Mouse (Mus musculus) kidney, embryonic 15.5 days (tissue): ENCODE data around the gene Nlrp4c. TPM values are rescaled to one million over a fixed set of nuclear protein-coding genes. Genes with fewer than 3 reads are reported as not detected.
A peak's percentile ranks its signal among the peaks of the same experiment; 100 is the strongest.

ENCODE experiments used
- ATAC-seq: fragments of 200-750 bp; cut with Nextera tagmentation; replicated peaks from 2 replicates; pipeline ENCODE4 v1.8.0; 2017; ENCODE audit warnings: moderate TSS enrichment; ENCODE audit not compliant: low FRiP score
- H3K27ac ChIP-seq: fragments of 300-500 bp; sonication (generic); 2 replicates; pipeline ENCODE4 v1.5.1; 2015; ENCODE audit warnings: mild to moderate bottlenecking, inconsistent platforms
- H3K27me3 ChIP-seq: fragments of 300-500 bp; sonication (generic); 2 replicates; pipeline ENCODE4 v1.6.1; 2015; ENCODE audit warnings: inconsistent platforms
- H3K36me3 ChIP-seq: fragments of 300-500 bp; sonication (generic); 2 replicates; pipeline ENCODE4 v1.6.1; 2015; ENCODE audit warnings: inconsistent platforms
- H3K4me1 ChIP-seq: fragments of 300-500 bp; sonication (generic); 2 replicates; pipeline ENCODE4 v1.6.1; 2015; ENCODE audit warnings: inconsistent platforms
- H3K4me2 ChIP-seq: fragments of 300-500 bp; sonication (generic); 2 replicates; pipeline ENCODE4 v1.6.1; 2015; ENCODE audit warnings: moderate library complexity, mild to moderate bottlenecking, inconsistent platforms
- H3K4me3 ChIP-seq: fragments of 300-500 bp; sonication (generic); replicated peaks from 2 replicates; pipeline ENCODE4 v1.5.1; 2015; ENCODE audit warnings: mild to moderate bottlenecking, inconsistent platforms
- H3K9ac ChIP-seq: fragments of 300-500 bp; sonication (generic); 2 replicates; pipeline ENCODE4 v1.6.1; 2015; ENCODE audit warnings: mild to moderate bottlenecking, inconsistent platforms
- H3K9me3 ChIP-seq: fragments of 300-500 bp; sonication (generic); replicated peaks from 2 replicates; pipeline ENCODE4 v1.6.1; 2016; ENCODE audit warnings: inconsistent platforms
- WGBS: fragments of 180-500 bp; shearing (Covaris S2); methylation state at CpG from one replicate; pipeline ENCODE4 v1.1.7; 2015; ENCODE audit warnings: mixed read lengths; 5-methylcytosine and 5-hydroxymethylcytosine counted together
- polyA plus RNA-seq: library from polyadenylated mRNA; unstranded; fragments of >200 nt; fragmentation: Nextera tagmentation; extraction: Ambion mirVana; gene quantifications from 2 replicates; pipeline ENCODE4 v1.2.1, GENCODE M21; 2015

Gene Nlrp4c
- polyA plus RNA-seq, 1 experiment from 2014 or later: not detected

DNA sequence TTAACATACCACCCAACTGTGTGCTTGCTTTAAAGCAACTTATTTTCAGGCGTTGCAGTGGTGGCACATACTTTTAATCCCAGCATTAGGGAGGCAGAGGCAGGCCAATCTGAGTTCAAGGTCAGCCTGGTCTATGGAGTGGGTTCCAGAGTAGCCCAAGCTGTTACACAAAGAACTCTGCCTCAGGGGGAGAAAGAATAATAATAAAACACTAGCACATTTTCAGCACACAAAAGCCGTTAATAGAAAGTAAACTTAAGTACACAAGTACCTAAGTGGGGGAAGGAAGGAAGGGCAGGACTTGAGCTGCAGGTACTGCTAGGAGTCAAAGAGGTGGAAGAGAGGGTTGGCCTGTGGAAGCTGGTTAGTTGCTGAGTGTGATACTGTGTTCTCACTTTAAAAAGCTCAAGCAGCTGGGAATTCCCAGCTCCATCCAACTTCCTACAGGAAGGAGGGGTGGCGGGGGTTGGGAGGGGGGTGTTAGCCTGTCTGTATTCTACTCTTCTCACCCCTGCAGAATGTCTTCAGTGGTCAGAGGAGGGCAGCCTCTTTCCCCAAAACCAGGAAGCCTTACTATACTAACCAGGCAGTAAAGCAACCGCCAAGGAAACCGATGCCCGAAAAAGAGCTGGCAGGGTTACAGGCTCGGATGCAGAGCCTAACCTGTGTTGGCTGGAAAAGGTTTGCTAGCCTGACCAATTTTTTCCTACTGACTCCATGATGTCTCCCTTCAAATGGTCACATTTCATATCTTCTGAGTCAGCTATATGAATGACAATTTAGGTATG lies 101.4 kb downstream of the Nlrp4c start:
- peak overlapping the region; percentile 48 for H3K27ac ChIP-seq

DNA sequence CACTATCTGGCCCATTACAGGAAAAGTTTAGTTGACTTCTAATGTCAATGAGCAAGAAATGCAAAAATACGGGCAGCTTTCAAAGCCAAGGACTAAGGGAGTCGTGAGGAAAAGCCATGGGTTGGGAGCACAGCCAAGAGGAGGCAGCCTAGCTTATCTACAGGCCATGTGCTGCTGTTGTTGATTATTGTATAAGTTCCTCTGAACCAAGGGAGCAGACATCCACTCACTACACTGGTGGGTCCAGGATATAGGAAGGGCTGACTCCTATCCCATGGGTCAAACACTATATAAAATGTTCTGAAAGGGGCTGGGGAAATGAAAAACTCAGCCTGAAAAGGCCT lies 102.0 kb downstream of the Nlrp4c start:
- peaks cover 3% of the 10 kb centered on the region for H3K36me3 ChIP-seq
- ATAC-seq: no peak
- H3K27ac ChIP-seq: peak overlapping the region; percentile 48; the same call in 1 of the 2 replicates
- no peak overlapping the region for H3K4me2 ChIP-seq
- H3K9me3 ChIP-seq: no peaks in the 10 kb centered on the region
- no peaks in the 10 kb centered on the region for H3K27me3 ChIP-seq
- 56% methylated on average over 2 of the region's 2 CpGs for WGBS
- no peak overlapping the region for H3K4me3 ChIP-seq
- H3K9ac ChIP-seq: no peak overlapping the region
- H3K4me1 ChIP-seq: peaks cover 43% of the 10 kb centered on the region

More for the DNA sequence above, 101.4 kb downstream of the Nlrp4c start:
- 82% methylated on average over 7 of the region's 7 CpGs for WGBS
- H3K9me3 ChIP-seq: no peaks in the 10 kb centered on the region
- peaks cover 9% of the 10 kb centered on the region for H3K36me3 ChIP-seq
- no peak overlapping the region for H3K4me2 ChIP-seq
- no peak overlapping the region for H3K4me3 ChIP-seq
- no peak for ATAC-seq
- H3K27me3 ChIP-seq: no peaks in the 10 kb centered on the region
- H3K9ac ChIP-seq: no peak overlapping the region
- peaks cover 39% of the 10 kb centered on the region for H3K4me1 ChIP-seq

DNA sequence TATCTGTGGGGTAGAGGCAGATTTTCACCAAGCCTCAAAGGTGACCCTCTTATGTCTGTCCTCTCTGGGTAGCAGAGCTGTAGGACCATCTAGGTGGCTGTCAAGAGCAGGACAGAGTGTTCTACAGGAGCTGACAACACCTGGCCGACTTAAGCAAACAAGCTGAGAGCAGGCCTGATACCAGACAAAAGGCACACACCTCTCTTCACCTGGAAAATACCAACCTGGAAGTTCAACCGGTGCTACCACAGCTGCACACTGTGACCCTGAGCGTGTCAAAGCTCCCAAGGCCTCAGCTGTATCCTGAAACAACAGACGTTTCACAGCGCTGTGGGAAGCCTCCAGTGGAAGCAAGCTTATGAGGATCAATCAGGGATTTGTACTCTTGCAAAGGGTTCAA lies 102.7 kb downstream of the Nlrp4c start:
- Histone ChIP-seq H3K4me3 (no peak overlapping the region), H3K4me2 (no peak overlapping the region), H3K9ac (no peak overlapping the region), H3K36me3 (no peaks in the 10 kb centered on the region), H3K27me3 (no peaks in the 10 kb centered on the region), H3K27ac (peak overlapping the region; percentile 18; the same call in 1 of the 2 replicates), H3K9me3 (no peaks in the 10 kb centered on the region), H3K4me1 (peaks cover 47% of the 10 kb centered on the region)
- 73% methylated on average over 5 of the region's 5 CpGs for WGBS
- no peak for ATAC-seq

DNA sequence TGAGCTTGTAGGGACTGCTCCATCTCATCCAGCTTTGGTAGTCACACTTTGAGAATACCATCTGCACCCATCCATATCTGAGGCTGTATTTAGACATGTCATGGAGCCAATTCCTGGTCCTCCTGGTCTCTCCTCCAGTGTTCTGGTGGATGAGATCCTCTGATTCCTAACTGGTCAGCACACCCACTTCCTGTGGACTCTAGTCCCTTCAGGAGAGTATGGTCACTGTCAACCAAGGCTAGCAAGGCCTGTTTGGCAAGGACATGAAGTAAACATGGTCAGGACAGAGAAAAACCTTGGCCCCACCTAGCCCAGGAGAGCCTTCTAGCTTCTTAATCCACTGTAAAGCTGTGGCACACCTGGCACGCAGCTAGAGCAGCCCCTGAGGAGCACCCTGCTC lies 106.3 kb downstream of the Nlrp4c start:
- no peaks in the 10 kb centered on the region for H3K36me3 ChIP-seq
- ATAC-seq: no peak
- peaks cover 54% of the 10 kb centered on the region for H3K4me1 ChIP-seq
- 94% methylated on average over 1 of the region's 1 CpGs for WGBS
- H3K27me3 ChIP-seq: no peaks in the 10 kb centered on the region
- no peak overlapping the region for H3K27ac ChIP-seq
- H3K4me3 ChIP-seq: no peak overlapping the region
- H3K9ac ChIP-seq: no peak overlapping the region
- no peaks in the 10 kb centered on the region for H3K9me3 ChIP-seq
- H3K4me2 ChIP-seq: no peak overlapping the region

DNA sequence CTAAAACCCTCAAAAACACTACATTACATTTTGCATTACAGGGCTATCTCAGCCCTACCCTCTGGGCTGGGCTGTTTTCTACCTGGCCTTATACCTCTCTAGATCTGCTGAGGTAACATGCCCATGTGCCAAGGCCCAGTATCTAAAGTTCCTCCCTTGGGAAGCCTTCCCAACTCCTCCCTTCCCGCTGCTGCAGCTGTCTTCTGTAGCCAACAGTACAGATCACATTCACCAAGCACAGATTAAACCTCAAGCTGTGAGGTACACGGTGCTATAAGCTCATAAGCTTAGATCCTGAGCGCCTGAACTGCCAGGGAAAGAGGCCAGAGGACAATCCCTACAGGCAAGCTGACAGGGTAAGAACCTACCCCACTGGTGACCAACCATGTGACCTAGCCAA lies 107.1 kb downstream of the Nlrp4c start:
- no peak overlapping the region for H3K4me3 ChIP-seq
- no peak overlapping the region for H3K27ac ChIP-seq
- no peaks in the 10 kb centered on the region for H3K36me3 ChIP-seq
- 89% methylated on average over 3 of the region's 3 CpGs for WGBS
- ATAC-seq: no peak
- no peak overlapping the region for H3K9ac ChIP-seq
- no peaks in the 10 kb centered on the region for H3K9me3 ChIP-seq
- H3K27me3 ChIP-seq: no peaks in the 10 kb centered on the region
- H3K4me1 ChIP-seq: peaks cover 54% of the 10 kb centered on the region
- H3K4me2 ChIP-seq: no peak overlapping the region

DNA sequence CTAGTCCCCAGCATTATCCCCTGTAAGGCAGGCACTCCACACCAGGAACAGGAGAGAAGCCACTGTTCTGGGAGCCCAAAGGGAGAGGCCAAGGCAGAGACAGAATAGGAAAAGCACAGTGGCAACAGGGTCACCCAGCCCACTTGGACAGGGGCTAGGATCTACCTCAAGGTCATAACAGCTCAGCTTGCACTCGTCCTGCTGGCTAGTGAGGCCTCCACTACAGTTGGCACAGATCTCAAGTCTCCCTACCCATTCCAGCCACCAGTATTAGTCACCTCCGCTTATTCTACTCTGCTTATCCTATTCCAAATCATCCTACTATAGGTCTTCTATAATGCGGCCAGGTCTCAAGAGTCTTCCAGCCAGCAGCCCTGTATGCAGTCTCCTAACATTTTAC lies 108.2 kb downstream of the Nlrp4c start:
- Histone ChIP-seq H3K36me3 (no peaks in the 10 kb centered on the region), H3K4me1 (peaks cover 52% of the 10 kb centered on the region), H3K4me2 (no peak overlapping the region), H3K9ac (0 out of 2 replicates have a peak overlapping the region, but pooled peaks have one; percentile 26), H3K27me3 (no peaks in the 10 kb centered on the region), H3K9me3 (no peaks in the 10 kb centered on the region), H3K27ac (no peak overlapping the region), H3K4me3 (no peak overlapping the region)
- ATAC-seq: no peak
- 82% methylated on average over 3 of the region's 3 CpGs for WGBS

DNA sequence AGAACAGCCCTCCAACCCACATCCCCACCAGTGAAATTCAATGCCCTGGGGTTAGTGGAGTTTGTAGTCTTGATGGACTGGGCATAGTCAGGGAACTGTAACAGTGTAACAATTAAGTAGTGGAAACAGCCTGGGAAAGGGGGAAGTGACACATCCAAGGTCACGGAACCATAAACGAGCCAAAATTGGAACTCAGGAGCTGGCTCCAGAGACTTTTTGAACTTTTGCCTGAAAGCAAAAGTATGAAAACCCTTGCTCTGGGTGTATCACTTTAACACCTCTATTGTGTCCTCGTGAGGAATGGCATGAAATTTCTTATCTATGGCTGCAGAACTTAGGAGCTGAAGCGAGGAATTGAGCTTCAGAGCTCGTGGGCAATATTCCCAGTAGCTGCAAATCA lies 109.2 kb downstream of the Nlrp4c start:
- peak overlapping the region; percentile 97 for H3K27ac ChIP-seq
- no peak for ATAC-seq

More for the DNA sequence above, 109.2 kb downstream of the Nlrp4c start:
- WGBS: 50% methylated on average over 5 of the region's 5 CpGs
- Histone ChIP-seq H3K36me3 (no peaks in the 10 kb centered on the region), H3K9me3 (no peaks in the 10 kb centered on the region), H3K4me3 (peak overlapping the region; percentile 86), H3K9ac (peak overlapping the region; percentile 88), H3K27me3 (no peaks in the 10 kb centered on the region), H3K4me1 (peaks cover 52% of the 10 kb centered on the region), H3K4me2 (peak overlapping the region; percentile 73)

Other genes starting within 250 kb of the Nlrp4c start
- not detected in 2 replicates for gene Vmn1r63, start 239.7 kb upstream of the Nlrp4c start, polyA plus RNA-seq
- not detected in 2 replicates for gene Vmn1r64, start 160.6 kb upstream of the Nlrp4c start, polyA plus RNA-seq
- not detected in 2 replicates for gene Vmn1r65, start 34.2 kb upstream of the Nlrp4c start, polyA plus RNA-seq
- 30.7 and 31.9 TPM in 2 replicates for gene Zfp787, start 110.8 kb downstream of the Nlrp4c start, polyA plus RNA-seq
- gene Zfp444, start 127.1 kb downstream of the Nlrp4c start, polyA plus RNA-seq: 65.5 and 71.4 TPM in 2 replicates
- not detected in 2 replicates for gene Galp, start 151.9 kb downstream of the Nlrp4c start, polyA plus RNA-seq
- not detected in 2 replicates for gene Zscan5b, start 177.1 kb downstream of the Nlrp4c start, polyA plus RNA-seq
- not detected in 2 replicates for gene Epp13, start 207.5 kb downstream of the Nlrp4c start, polyA plus RNA-seq
- 5.9 and 6.3 TPM in 2 replicates for gene Zfp667, start 241.4 kb downstream of the Nlrp4c start, polyA plus RNA-seq